Mouse (Mus musculus) heart, embryonic 10.5 days (tissue): ENCODE measurements at regions not wholly inside any gene's neighbourhood (a gene's known extent, or its start where the extent isn't known, plus 50 kb on each side); places are given as distances from the start of the nearest gene placed in this dataset.

ENCODE experiments used
- DNase-seq: peaks from one replicate; pipeline ENCODE4 v3.0.0-alpha.2; 2017; ENCODE audit warnings: low spot score
- H3K27ac ChIP-seq: fragments of 300-500 bp; sonication (generic); 2 replicates; pipeline ENCODE4 v1.5.1; 2016; ENCODE audit warnings: mild to moderate bottlenecking
- H3K27me3 ChIP-seq: fragments of 300-500 bp; sonication (generic); 2 replicates; pipeline ENCODE4 v1.6.1; 2016; ENCODE audit warnings: mild to moderate bottlenecking; ENCODE audit not compliant: poor library complexity, insufficient read depth, severe bottlenecking
- H3K36me3 ChIP-seq: fragments of 300-500 bp; sonication (generic); 2 replicates; pipeline ENCODE4 v1.6.1; 2016; ENCODE audit warnings: mild to moderate bottlenecking, moderate library complexity
- H3K4me1 ChIP-seq: fragments of 300-500 bp; sonication (generic); 2 replicates; pipeline ENCODE4 v1.6.1; 2016; ENCODE audit warnings: mild to moderate bottlenecking
- H3K4me3 ChIP-seq: fragments of 300-500 bp; sonication (generic); 2 replicates; pipeline ENCODE4 v1.5.1; 2016; ENCODE audit warnings: mild to moderate bottlenecking, moderate library complexity
- H3K9me3 ChIP-seq: fragments of 300-500 bp; sonication (generic); 2 replicates; pipeline ENCODE4 v1.6.1; 2016; ENCODE audit warnings: mild to moderate bottlenecking, moderate library complexity
- WGBS: fragments of 180-500 bp; shearing (Covaris S2); methylation state at CpG from one replicate; pipeline ENCODE4 v1.1.7; 2016; 5-methylcytosine and 5-hydroxymethylcytosine counted together

DNA sequence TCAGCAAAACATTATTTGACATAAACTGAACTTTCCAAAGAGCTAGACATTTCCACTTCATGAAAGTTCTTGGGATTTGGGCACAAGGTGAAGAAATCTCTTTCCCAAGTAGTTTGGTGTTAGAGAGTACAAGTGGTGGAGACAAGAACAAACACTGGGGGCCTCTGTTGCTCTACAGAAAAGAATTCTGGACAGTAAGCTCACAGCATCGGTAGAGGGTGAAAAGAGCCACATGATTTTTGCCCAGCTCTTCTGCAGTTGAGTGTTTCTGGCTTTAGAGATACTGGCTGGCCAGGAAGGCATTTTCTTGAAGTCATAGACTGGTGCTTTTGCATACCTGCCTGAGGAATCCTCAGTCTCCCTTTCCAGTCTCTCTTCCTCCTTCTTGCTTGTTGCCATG is 127.8 kb downstream of the Stk31 start:
- Histone ChIP-seq H3K27ac (no peak overlapping the region), H3K4me1 (no peaks in the 10 kb centered on the region), H3K9me3 (no peaks in the 10 kb centered on the region), H3K27me3 (no peaks in the 10 kb centered on the region), H3K4me3 (no peak overlapping the region), H3K36me3 (no peaks in the 10 kb centered on the region)
- 12% methylated on average over 1 of the region's 1 CpGs for WGBS
- DNase-seq: no peak

DNA sequence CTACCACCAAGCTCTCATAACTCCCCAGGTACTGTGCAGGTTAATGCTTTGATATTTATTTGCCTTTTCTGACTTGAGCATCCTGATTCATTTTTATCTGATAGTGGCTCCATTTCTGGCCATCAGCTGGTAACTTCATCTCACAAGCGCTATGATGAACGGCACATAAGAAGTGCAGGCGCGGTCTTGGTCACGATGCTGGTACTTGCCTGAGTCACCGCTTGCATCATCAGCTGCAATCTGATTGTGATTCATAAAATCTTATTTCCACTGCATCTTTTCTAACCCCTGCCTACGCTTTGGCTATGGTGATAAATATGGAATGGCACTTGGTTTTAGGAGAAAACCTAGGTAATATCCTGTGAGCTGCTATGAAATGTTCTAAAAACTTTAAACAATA is 128.3 kb downstream of the Stk31 start:
- H3K9me3 ChIP-seq: no peaks in the 10 kb centered on the region
- H3K36me3 ChIP-seq: no peaks in the 10 kb centered on the region
- H3K4me1 ChIP-seq: no peaks in the 10 kb centered on the region
- WGBS: 91% methylated on average over 7 of the region's 7 CpGs
- no peak for DNase-seq
- no peaks in the 10 kb centered on the region for H3K27me3 ChIP-seq
- H3K27ac ChIP-seq: no peak overlapping the region
- no peak overlapping the region for H3K4me3 ChIP-seq

DNA sequence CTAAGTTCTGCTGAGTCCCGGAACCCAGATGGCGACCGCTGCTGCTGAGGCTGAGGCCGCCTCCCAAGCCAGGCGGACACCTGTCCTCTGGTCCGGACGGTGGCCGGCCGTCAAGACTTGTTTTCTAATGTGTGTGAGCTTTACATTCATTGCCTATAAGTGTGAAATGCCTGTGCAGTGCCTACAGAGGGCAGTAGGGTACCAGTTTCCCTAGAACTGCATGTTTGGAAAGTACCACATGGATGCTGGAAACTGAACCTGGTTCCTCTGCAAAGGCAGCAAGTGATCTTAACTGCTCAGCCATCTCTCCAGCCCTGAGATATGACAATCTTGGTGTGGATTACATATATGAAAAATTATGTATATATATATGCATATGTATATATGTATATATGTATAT is 138.6 kb downstream of the Stk31 start:
- Histone ChIP-seq H3K27me3 (no peaks in the 10 kb centered on the region), H3K4me1 (no peaks in the 10 kb centered on the region), H3K4me3 (no peak overlapping the region), H3K27ac (no peak overlapping the region), H3K36me3 (no peaks in the 10 kb centered on the region), H3K9me3 (no peaks in the 10 kb centered on the region)
- 96% methylated on average over 9 of the region's 9 CpGs for WGBS
- DNase-seq: no peak

DNA sequence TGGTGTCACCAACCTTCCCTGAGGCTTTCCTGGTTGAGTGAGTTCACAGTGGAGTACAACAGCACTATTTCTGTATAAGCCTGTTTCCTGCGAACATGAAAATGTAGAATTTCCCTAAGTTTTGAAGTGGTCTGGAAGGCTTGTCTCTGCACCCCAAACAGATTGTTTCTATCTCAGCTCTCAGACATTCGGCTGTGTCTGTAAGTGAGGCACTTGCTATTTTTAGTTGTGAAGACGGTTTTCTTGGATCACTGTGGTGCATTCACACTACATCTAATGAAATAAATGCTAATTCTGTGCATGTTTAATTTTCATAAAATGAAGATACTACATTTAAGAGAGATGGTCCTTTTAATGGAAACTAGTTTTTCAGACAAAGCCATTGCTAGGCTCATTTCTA is 139.1 kb downstream of the Stk31 start:
- WGBS: 53% methylated on average over 3 of the region's 3 CpGs
- DNase-seq: no peak
- H3K36me3 ChIP-seq: no peaks in the 10 kb centered on the region
- H3K27ac ChIP-seq: no peak overlapping the region
- H3K27me3 ChIP-seq: no peaks in the 10 kb centered on the region
- no peaks in the 10 kb centered on the region for H3K9me3 ChIP-seq
- H3K4me1 ChIP-seq: no peaks in the 10 kb centered on the region
- no peak overlapping the region for H3K4me3 ChIP-seq

DNA sequence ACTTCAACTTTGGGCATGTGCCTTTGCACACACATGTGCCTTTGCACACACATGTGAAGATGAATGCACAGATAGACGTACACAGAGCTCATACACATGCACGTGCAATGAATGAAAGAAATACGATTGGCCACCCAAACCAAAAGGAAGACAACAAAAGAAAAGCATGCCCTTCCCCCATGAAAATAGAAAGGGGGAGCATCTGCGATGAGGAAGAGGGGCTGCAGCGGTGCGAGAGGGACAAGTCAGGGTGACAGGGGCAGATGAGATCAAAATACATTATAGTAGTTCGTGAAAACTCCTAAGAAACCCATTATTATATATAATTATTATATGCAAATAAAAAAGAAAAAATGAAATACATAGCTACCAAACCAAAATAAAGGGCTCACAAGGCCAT is 149.5 kb downstream of the Stk31 start:
- no peaks in the 10 kb centered on the region for H3K27me3 ChIP-seq
- DNase-seq: no peak
- H3K9me3 ChIP-seq: 0 out of 2 replicates have a peak, but pooled peaks cover 6% of the 10 kb centered on the region
- no peaks in the 10 kb centered on the region for H3K4me1 ChIP-seq
- WGBS: 88% methylated on average over 7 of the region's 7 CpGs
- H3K36me3 ChIP-seq: no peaks in the 10 kb centered on the region
- H3K27ac ChIP-seq: no peak overlapping the region
- no peak overlapping the region for H3K4me3 ChIP-seq

DNA sequence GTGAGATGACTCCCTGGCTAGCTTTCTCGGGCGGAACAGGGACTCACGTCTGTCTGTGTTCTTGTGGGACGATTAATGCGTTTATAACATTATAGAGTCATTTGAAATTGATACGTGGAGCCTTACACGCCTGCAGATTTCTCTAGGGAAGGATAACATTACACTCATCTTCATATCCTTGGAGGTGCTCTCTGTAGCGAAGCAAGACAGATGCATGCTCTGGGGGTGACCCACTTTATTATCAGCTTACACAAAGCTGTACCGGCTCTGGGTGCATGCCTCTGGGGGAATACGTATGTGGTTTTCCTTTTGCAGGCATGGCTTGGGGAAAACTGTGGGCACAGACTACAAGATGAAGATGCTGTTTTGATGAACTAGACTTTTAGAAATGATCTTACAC is 159.7 kb downstream of the Stk31 start:
- no peaks in the 10 kb centered on the region for H3K27me3 ChIP-seq
- H3K36me3 ChIP-seq: no peaks in the 10 kb centered on the region
- no peaks in the 10 kb centered on the region for H3K9me3 ChIP-seq
- WGBS: 82% methylated on average over 10 of the region's 10 CpGs
- H3K27ac ChIP-seq: no peak overlapping the region
- no peak for DNase-seq
- no peak overlapping the region for H3K4me3 ChIP-seq
- no peaks in the 10 kb centered on the region for H3K4me1 ChIP-seq

DNA sequence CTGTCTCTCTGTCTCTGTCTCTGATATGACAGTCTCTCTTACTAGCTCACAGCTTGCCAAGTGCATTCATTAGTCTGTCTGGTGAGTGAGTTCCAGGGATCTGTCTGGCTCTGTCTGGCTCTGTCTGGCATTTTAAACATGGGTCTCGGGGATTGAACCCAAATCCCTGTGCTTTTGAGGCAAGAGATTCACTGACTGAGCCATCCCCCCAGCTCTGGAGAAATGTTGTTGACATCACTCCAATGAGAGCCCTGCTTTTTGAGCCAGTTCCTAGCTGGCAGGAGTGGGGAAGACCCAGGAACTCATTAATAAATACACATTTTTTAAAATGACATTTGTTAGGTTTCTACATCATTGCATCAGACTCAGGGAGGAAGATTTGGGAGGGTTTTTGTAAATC is 163.1 kb downstream of the Stk31 start:
- Histone ChIP-seq H3K27ac (no peak overlapping the region), H3K4me1 (no peaks in the 10 kb centered on the region), H3K9me3 (no peaks in the 10 kb centered on the region), H3K27me3 (no peaks in the 10 kb centered on the region), H3K4me3 (no peak overlapping the region), H3K36me3 (no peaks in the 10 kb centered on the region)
- DNase-seq: no peak
- WGBS: 68% methylated on average over 1 of the region's 1 CpGs

DNA sequence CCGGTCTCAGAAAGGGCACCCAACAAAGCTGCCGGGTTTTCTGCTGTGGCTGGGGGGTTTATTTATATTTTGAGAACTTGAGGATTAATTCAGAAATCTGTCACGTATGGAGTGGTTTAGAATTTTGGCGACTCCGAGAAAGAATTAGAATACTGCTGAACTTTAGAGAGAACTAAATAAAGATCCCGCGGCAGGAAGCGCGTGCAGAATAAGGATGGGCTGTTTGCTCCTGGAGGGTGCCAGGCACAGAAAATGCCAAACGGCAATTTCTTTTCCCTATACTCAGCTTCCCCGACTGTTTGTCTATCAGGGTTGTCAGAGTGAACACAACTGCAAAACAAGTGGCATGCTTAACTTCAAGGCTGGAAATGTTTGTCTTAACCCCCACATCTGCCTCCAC is 163.7 kb downstream of the Stk31 start:
- no peaks in the 10 kb centered on the region for H3K36me3 ChIP-seq
- DNase-seq: no peak
- WGBS: 88% methylated on average over 11 of the region's 11 CpGs
- H3K27ac ChIP-seq: no peak overlapping the region
- no peaks in the 10 kb centered on the region for H3K27me3 ChIP-seq
- H3K4me3 ChIP-seq: no peak overlapping the region
- no peaks in the 10 kb centered on the region for H3K9me3 ChIP-seq
- no peaks in the 10 kb centered on the region for H3K4me1 ChIP-seq

DNA sequence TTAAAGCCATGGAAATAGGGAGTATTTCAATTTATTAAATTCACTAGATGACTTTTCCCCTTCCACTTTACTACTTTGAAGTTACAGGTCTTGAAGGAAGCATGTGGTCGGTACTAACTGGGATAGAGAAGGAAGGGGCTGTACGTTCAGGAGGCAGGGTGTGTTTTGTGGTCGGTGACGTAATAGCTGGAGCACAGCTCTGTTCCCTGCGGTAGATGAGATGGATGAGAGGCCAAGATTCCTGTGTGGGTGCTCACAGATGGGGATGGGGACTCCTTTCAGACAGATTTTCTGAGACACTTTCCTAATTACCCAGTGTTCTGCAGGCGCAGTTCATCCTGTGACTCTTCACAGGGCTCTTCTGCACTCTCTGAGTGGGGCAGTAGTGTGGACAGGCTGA is 182.9 kb downstream of the Stk31 start:
- H3K4me3 ChIP-seq: no peak overlapping the region
- H3K36me3 ChIP-seq: no peaks in the 10 kb centered on the region
- H3K27me3 ChIP-seq: no peaks in the 10 kb centered on the region
- no peaks in the 10 kb centered on the region for H3K9me3 ChIP-seq
- WGBS: 73% methylated on average over 6 of the region's 6 CpGs
- H3K4me1 ChIP-seq: peaks cover 13% of the 10 kb centered on the region
- no peak for DNase-seq
- no peak overlapping the region for H3K27ac ChIP-seq

DNA sequence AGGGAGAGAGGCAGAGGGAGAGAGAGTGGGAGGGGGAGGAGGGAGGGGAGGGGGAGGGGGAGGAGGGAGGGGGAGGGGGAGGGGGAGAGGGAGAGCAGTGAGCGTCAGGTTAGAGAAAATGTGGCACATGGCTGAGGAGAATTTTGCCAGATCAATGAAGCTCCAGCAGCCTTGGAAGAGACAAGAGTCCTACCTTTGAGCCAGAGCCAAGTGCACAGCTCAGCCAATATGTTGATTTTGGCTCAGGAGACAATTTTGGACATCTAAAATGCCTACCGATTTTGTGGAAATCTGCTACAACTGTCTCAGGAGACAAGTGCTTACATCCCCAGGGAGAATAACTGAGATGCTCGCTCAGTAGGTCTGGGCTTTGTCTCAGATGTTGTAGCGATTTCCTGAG is 184.3 kb downstream of the Stk31 start:
- WGBS: 62% methylated on average over 4 of the region's 4 CpGs
- Histone ChIP-seq H3K9me3 (no peaks in the 10 kb centered on the region), H3K36me3 (no peaks in the 10 kb centered on the region), H3K4me1 (peaks cover 13% of the 10 kb centered on the region), H3K27me3 (no peaks in the 10 kb centered on the region), H3K27ac (no peak overlapping the region), H3K4me3 (no peak overlapping the region)
- no peak for DNase-seq

DNA sequence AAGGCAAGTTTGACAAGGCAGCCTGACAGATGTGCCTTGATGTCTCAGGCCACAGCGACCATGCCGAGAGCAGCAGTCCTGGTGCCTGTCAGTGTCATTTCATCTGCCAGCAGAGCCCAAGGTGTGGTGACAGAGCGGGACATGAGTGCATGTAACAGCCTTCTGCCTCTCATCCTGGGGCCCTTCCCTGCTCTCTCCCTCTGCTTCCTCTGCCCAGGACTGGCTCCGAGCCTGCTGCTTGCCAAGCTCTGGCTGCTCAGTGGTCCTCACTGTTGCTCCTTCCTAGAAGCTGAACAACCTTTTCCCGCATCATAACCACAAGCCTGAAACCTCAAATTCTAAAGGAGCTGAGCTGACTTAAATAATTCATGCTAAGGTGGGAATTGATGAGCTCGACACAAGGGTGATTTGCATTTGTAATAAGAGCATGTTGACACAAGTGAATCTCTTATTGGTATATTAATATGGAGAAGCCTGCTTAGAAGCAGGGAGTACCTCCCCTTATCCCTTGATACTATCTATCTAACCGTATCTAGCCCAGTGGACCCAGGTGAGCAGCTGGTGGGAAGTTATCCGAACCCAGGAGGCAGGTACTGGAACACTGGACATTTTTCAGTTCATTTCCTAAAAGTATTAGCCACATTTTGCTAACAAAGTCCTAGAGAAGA is 186.8 kb downstream of the Stk31 start:
- 49% methylated on average over 8 of the region's 8 CpGs for WGBS
- no peak for DNase-seq
- H3K4me3 ChIP-seq: no peak overlapping the region
- H3K27ac ChIP-seq: no peak overlapping the region
- H3K36me3 ChIP-seq: no peaks in the 10 kb centered on the region
- no peaks in the 10 kb centered on the region for H3K9me3 ChIP-seq
- peaks cover 13% of the 10 kb centered on the region for H3K4me1 ChIP-seq
- H3K27me3 ChIP-seq: no peaks in the 10 kb centered on the region

DNA sequence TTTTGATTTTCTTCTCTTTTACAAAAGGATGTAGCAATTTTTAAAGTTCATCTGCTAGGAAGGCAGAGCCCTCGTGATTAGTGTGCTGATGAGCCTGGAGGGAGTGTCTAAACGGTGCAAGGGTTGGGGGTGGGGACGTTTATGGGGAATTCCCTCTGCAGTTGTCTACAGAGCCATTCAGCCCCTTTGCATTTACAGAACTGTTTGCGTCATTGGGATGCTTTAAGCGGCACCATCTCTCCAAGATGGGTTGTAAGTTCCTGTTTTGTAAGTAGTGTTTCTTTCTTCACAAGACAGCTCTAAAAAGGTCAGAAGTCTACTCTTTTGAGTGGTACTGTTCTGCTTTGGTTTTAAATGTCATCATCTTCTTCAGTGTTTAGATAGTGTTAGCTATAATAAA is 191.1 kb downstream of the Stk31 start:
- DNase-seq: no peak
- WGBS: 58% methylated on average over 5 of the region's 5 CpGs
- H3K27ac ChIP-seq: no peak overlapping the region
- H3K4me1 ChIP-seq: peaks cover 20% of the 10 kb centered on the region
- H3K9me3 ChIP-seq: no peaks in the 10 kb centered on the region
- H3K27me3 ChIP-seq: no peaks in the 10 kb centered on the region
- H3K4me3 ChIP-seq: no peak overlapping the region
- H3K36me3 ChIP-seq: no peaks in the 10 kb centered on the region

DNA sequence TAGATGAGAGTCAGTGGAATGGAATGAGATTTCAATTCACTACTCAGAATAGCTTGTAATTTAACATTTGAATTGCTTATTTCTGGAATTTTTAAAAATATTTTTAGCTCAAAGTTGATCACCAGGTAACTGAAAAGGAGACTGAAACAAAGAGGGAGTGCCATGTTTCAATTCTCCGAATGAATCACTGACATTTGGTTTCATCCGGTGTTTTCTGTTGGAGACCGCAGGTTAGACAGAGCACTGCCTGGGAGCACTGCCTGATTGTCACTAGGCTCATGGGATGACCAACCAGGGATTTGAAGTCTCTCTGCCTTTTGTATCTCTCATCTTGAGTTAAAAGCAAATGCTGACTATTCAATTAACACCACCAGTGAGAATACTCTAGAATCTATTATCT is 193.3 kb downstream of the Stk31 start:
- H3K9me3 ChIP-seq: no peaks in the 10 kb centered on the region
- H3K4me1 ChIP-seq: peaks cover 26% of the 10 kb centered on the region
- 89% methylated on average over 3 of the region's 3 CpGs for WGBS
- no peak for DNase-seq
- no peaks in the 10 kb centered on the region for H3K27me3 ChIP-seq
- H3K36me3 ChIP-seq: no peaks in the 10 kb centered on the region
- H3K4me3 ChIP-seq: no peak overlapping the region
- no peak overlapping the region for H3K27ac ChIP-seq

DNA sequence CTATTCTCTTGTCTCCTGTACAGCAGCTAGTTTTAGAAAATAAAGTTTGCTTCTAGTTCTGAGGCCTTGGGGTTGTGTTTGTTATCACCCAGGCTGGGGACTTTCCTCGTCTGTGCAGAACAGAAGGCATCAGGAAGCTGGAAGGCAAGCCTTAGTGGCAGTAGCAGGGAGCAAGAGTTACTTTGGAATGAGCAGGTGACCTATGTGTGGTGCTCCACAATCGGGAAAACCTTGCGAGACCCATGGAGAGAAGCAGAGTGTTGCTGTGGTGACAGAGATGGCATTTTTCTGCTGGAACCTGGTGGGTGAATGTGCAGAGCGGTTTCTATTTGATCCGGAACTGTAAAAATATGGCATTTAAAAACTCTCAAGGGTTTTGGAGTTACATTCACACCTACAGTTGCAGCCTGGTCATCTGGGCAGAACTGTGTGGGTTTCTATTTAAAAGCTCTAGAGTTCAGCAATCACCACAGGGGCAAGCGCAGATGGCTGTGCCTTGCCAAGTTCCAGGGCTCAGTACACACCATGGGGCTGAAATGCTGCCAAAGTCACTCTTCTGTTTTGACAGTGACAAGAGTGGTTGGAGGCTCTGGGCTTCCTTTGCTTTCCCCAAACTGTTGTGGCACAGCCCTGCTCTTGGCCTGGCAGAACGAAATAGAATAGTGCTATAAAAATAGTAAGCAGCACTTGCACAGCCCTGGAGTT is 195.7 kb downstream of the Stk31 start:
- 70% methylated on average over 7 of the region's 7 CpGs for WGBS
- no peak overlapping the region for H3K27ac ChIP-seq
- no peaks in the 10 kb centered on the region for H3K9me3 ChIP-seq
- DNase-seq: no peak
- no peaks in the 10 kb centered on the region for H3K27me3 ChIP-seq
- H3K36me3 ChIP-seq: no peaks in the 10 kb centered on the region
- H3K4me1 ChIP-seq: peaks cover 34% of the 10 kb centered on the region
- H3K4me3 ChIP-seq: no peak overlapping the region
